In genomic region chr1:160906057-160906557, GRCm38 (mm10) we compare ENCODE assay signal across 8 mouse cellular contexts. TPM values are rescaled to one million over a fixed set of nuclear protein-coding genes. Genes with fewer than 3 reads are reported as not detected.
DNase-seq lines count a peak whose midpoint lies in the region; ATAC-seq and TF ChIP-seq lines count a peak whose summit lies in the region.

Gene Rc3h1 (plus strand): TSS chr1:160906418.

- peak within 1 kb of the TSS; percentile 94 for H3K27ac ChIP-seq in hindbrain, embryonic 13.5 days

- peaks cover 21% of the 10 kb centered on the region for H3K4me1 ChIP-seq in hindbrain, embryonic 13.5 days (replicated peaks)

- no peaks in the 10 kb centered on the region for H3K27me3 ChIP-seq in Patski
- H3K27me3 ChIP-seq in hindbrain, embryonic 13.5 days, result no peaks in the 10 kb centered on the region

- H3K4me2 ChIP-seq in hindbrain, embryonic 13.5 days, result peak within 1 kb of the TSS; percentile 65

- in situ Hi-C loops in Patski (cut with MboI; ENCODE audit: low pct_unique_long_range_greater_than_20kb), result no loop called here

- DNase-seq in Patski (ENCODE audit: low read depth, low spot score), result peak; percentile 61
- DNase-seq in cerebellum, postnatal 14 days, result peak; percentile 100
- peak; percentile 91 to 98 for DNase-seq in frontal cortex, postnatal 14 days (ENCODE audit: low spot score in 2 of 2)
- peak; percentile 97 to 99 for DNase-seq in layer of hippocampus, postnatal 25 days (ENCODE audit: extremely low spot score in 1 of 2, low spot score in 1 of 2)
- DNase-seq in lung, postnatal 25 days (ENCODE audit: low spot score), result peak; percentile 97
- peak; percentile 95 for DNase-seq in retina, embryonic 14.5 days (ENCODE audit: low spot score)
- DNase-seq in thymus, postnatal 4 days, result peak; percentile 99

- ATAC-seq in Patski, result peak; percentile 84
- peak; percentile 96 for ATAC-seq in hindbrain, embryonic 13.5 days (ENCODE audit: low FRiP score)

- CTCF ChIA-PET in Patski (lab: Charles Lee), result interaction anchor here (0.7 to 1.0 kb wide), 2 partner anchors 9 to 28 kb away, joined by 3 read pairs; no protein-coding TSS in a partner anchor

- H3K36me3 ChIP-seq in hindbrain, embryonic 13.5 days, result no peaks in the 10 kb centered on the region

- H3K4me3 ChIP-seq in hindbrain, embryonic 13.5 days, result peak within 1 kb of the TSS; percentile 99

- WGBS in hindbrain, embryonic 13.5 days, result 0% methylated on average over 31 of the region's 45 CpGs

- POLR2A ChIA-PET in Patski (lab: Charles Lee), result interaction anchor here (0.5 to 1.1 kb wide), 4 partner anchors 11 to 407 kb away, joined by 3 to 6 read pairs (median 5); no protein-coding TSS in a partner anchor

- no peaks in the 10 kb centered on the region for H3K9me3 ChIP-seq in hindbrain, embryonic 13.5 days

- TF ChIP-seq CTCF in Patski (IDR thresholded peaks at IDR 0.05), result no peak

- peak within 1 kb of the TSS; percentile 98 for H3K9ac ChIP-seq in hindbrain, embryonic 13.5 days

RNA-seq across cellular contexts. Expression of gene Rc3h1, which starts in this region (rescaled TPM):
- 15.9 TPM for polyA plus RNA-seq in Patski (2021)
- 8.0 and 9.4 TPM in 2 replicates for polyA plus RNA-seq in hindbrain, embryonic 13.5 days (2015; fragmentation: Nextera tagmentation; extraction: Ambion mirVana)
- total RNA-seq in layer of hippocampus, postnatal 25 days (2021), result 10 to 100 TPM; 38.4 to 43.7 TPM

Comparison
In these comparisons a context has a peak if more than half of its experiments do, and no peak if none do; other contexts are left out.
1. Peak in every context shown above with its lines: DNase-seq, ATAC-seq, H3K4me3 ChIP-seq and H3K27ac ChIP-seq.